Mouse (Mus musculus): ENCODE measurements around the gene Noc4l.

DNA sequence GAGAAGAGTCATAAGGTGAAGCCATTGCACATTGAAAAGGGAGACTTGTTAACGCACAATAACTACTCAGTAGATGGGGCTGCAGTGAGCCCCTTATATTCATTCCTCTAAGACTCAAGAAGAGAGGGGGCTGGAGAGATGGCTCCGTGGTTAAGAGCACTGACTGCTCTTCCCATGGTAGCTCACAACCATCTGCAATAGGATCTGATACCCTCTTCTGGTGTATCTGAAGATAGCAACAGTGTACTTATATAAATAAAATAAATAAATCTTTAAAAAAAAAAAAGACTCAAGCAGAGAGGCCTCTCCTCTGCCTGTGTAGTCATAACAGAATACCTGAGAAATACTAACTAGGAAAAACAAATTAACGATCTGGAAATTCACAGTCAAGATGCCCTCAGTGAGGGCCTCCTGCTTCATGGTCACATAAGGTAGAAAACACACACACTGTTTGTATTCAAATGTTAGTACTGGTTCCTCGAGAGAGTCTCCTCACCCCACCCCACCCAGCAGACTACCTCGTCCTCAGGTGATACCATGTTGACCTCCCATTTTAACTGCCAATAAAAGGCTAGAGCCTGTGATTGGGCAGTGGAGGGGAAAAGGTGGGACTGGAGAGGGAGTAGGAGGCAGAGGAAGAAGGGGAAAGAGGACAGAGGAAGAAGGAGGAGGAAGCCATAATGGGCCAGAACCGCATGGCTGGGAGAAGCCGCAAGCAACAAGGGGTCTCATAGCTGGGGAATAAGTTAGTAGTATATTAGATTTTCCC lies 14.7 kb downstream of the Noc4l start:
- TF ChIP-seq CTCF (IDR thresholded peaks at IDR 0.05) (no peak), EP300 (IDR thresholded peaks at IDR 0.05) (no peak)
